Mouse (Mus musculus): ENCODE results near the gene Tcf12.

- TF ChIP-seq CTCF (IDR thresholded peaks at IDR 0.05; ENCODE audit: low read depth, low read length) (no peak), POLR2A (IDR thresholded peaks at IDR 0.05; ENCODE audit: extremely low read depth, insufficient read depth, low read length) (no peak)
Observed at GRCm38 (mm10) chr9:72088893-72089611, 22.6 kb downstream of the Tcf12 start.
